Mouse (Mus musculus): ENCODE results near the gene Hint3.
A peak's percentile ranks its signal among the peaks of the same experiment; 100 is the strongest.
"Not testable (repeated sequence)": the region's sequence is repeated elsewhere in the genome, so short reads cannot be mapped to it uniquely, and the experiment has no call there.

The Hint3 gene

GRCm38 (mm10) chr10:30629513-30629912 is at the start of gene Hint3:
Gene Hint3 (minus strand): TSS chr10:30629632.
- DNase-seq (ENCODE audit: low spot score) = no peak

- no peak for DNase-seq (ENCODE audit: low spot score)
Measured at GRCm38 (mm10) chr10:30678051-30678450, 48.6 kb upstream of the Hint3 start.

- DNase-seq (ENCODE audit: low spot score) = no peak
Measured at GRCm38 (mm10) chr10:30674825-30675224, 45.4 kb upstream of the Hint3 start.

GRCm38 (mm10) chr10:30666580-30666979 is 37.1 kb upstream of the Hint3 start:
- no peak for DNase-seq (ENCODE audit: low spot score)

GRCm38 (mm10) chr10:30660564-30661328 is 31.3 kb upstream of the Hint3 start:
- DNase-seq (ENCODE audit: low spot score) = no peak

- DNase-seq (ENCODE audit: low spot score) = no peak
Measured at GRCm38 (mm10) chr10:30655655-30656054, 26.2 kb upstream of the Hint3 start.

- DNase-seq (ENCODE audit: low spot score) = no peak
Measured at GRCm38 (mm10) chr10:30647681-30648080, 18.2 kb upstream of the Hint3 start.

- DNase-seq (ENCODE audit: low spot score) = no peak
Measured at GRCm38 (mm10) chr10:30638216-30638615, 8.8 kb upstream of the Hint3 start.

- DNase-seq (ENCODE audit: low spot score) = not testable (repeated sequence)
Measured at GRCm38 (mm10) chr10:30636474-30637154, 7.2 kb upstream of the Hint3 start.

- DNase-seq (ENCODE audit: low spot score) = no peak
Measured at GRCm38 (mm10) chr10:30632718-30633117, 3.3 kb upstream of the Hint3 start.

GRCm38 (mm10) chr10:30629977-30630376 is 545 bp upstream of the Hint3 start:
- no peak for DNase-seq (ENCODE audit: low spot score)

- DNase-seq (ENCODE audit: low spot score) = not testable (repeated sequence)
Measured at GRCm38 (mm10) chr10:30628444-30628843, 988 bp downstream of the Hint3 start.

GRCm38 (mm10) chr10:30627548-30627947 is 1.9 kb downstream of the Hint3 start:
- DNase-seq (ENCODE audit: low spot score) = no peak

- DNase-seq (ENCODE audit: low spot score) = no peak
Measured at GRCm38 (mm10) chr10:30624161-30625019, 5.0 kb downstream of the Hint3 start.

- DNase-seq (ENCODE audit: low spot score) = no peak
Measured at GRCm38 (mm10) chr10:30622928-30623327, 6.5 kb downstream of the Hint3 start.

- DNase-seq (ENCODE audit: low spot score) = no peak
Measured at GRCm38 (mm10) chr10:30618918-30619210, 10.6 kb downstream of the Hint3 start.

- peak; percentile 98 for DNase-seq (ENCODE audit: low spot score)
Measured at GRCm38 (mm10) chr10:30618091-30618917, 11.1 kb downstream of the Hint3 start.

GRCm38 (mm10) chr10:30613039-30613438 is 16.4 kb downstream of the Hint3 start:
- no peak for DNase-seq (ENCODE audit: low spot score)

- DNase-seq (ENCODE audit: low spot score) = no peak
Measured at GRCm38 (mm10) chr10:30609614-30610013, 19.8 kb downstream of the Hint3 start.

- no peak for DNase-seq (ENCODE audit: low spot score)
Measured at GRCm38 (mm10) chr10:30608109-30608508, 21.3 kb downstream of the Hint3 start.

- peak; percentile 82 for DNase-seq (ENCODE audit: low spot score)
Measured at GRCm38 (mm10) chr10:30600542-30600966, 28.9 kb downstream of the Hint3 start, which contains the start of gene Trmt11. Gene Trmt11 (minus strand): TSS chr10:30600749.

- DNase-seq (ENCODE audit: low spot score) = no peak
Measured at GRCm38 (mm10) chr10:30600094-30600534, 29.3 kb downstream of the Hint3 start.
